Mouse (Mus musculus): ENCODE measurements at regions not wholly inside any gene's neighbourhood (a gene's known extent, or its start where the extent isn't known, plus 50 kb on each side); places are given as distances from the start of the nearest gene placed in this dataset.

- TF ChIP-seq CTCF (IDR thresholded peaks at IDR 0.05; ENCODE audit: borderline replicate concordance, control insufficient read depth, extremely low read depth, insufficient read depth, low read length, poor library complexity) (no peak), POLR2A (IDR thresholded peaks at IDR 0.05; ENCODE audit: control insufficient read depth, extremely low read depth, insufficient read depth, low read length, poor library complexity) (no peak)
Measured at GRCm38 (mm10) chr15:3174072-3174471, 94.3 kb upstream of the Selenop start.

Data from thymus, adult 2 months (tissue).